Mouse (Mus musculus) right cerebral cortex, adult 18-20 months (tissue): ENCODE results near the gene Arfip1.

Experiments used
- DNase-seq: peaks from one replicate; pipeline ENCODE4 v3.0.0; 2022; ENCODE audit warnings: mixed read lengths

Gene Arfip1

GRCm38 (mm10) chr3:84582023-84582912 lies at the start of gene Arfip1:
TSS of gene Arfip1 (minus strand) at chr3:84582625.
- DNase-seq = peak; percentile 96

- DNase-seq = no peak
Measured at GRCm38 (mm10) chr3:84631586-84631985, 49.2 kb upstream of the Arfip1 start.

GRCm38 (mm10) chr3:84622026-84622425 lies 39.6 kb upstream of the Arfip1 start:
- DNase-seq = no peak

GRCm38 (mm10) chr3:84619725-84620124 lies 37.3 kb upstream of the Arfip1 start:
- DNase-seq = no peak

GRCm38 (mm10) chr3:84619056-84619455 lies 36.6 kb upstream of the Arfip1 start:
- DNase-seq = no peak

- no peak for DNase-seq
Measured at GRCm38 (mm10) chr3:84618627-84619026, 36.2 kb upstream of the Arfip1 start.

- DNase-seq = no peak
Measured at GRCm38 (mm10) chr3:84615856-84616225, 33.4 kb upstream of the Arfip1 start.

GRCm38 (mm10) chr3:84615050-84615855 lies 32.8 kb upstream of the Arfip1 start:
- peak; percentile 45 for DNase-seq

- no peak for DNase-seq
Measured at GRCm38 (mm10) chr3:84610183-84610710, 27.8 kb upstream of the Arfip1 start.

GRCm38 (mm10) chr3:84603212-84603611 lies 20.8 kb upstream of the Arfip1 start:
- DNase-seq = no peak

- no peak for DNase-seq
Measured at GRCm38 (mm10) chr3:84602759-84603158, 20.3 kb upstream of the Arfip1 start.

GRCm38 (mm10) chr3:84601870-84602495 lies 19.6 kb upstream of the Arfip1 start:
- DNase-seq = no peak

- no peak for DNase-seq
Measured at GRCm38 (mm10) chr3:84598756-84599155, 16.3 kb upstream of the Arfip1 start.

GRCm38 (mm10) chr3:84597996-84598734 lies 15.7 kb upstream of the Arfip1 start:
- no peak for DNase-seq

GRCm38 (mm10) chr3:84595677-84596234 lies 13.3 kb upstream of the Arfip1 start:
- no peak for DNase-seq

- peak; percentile 45 for DNase-seq
Measured at GRCm38 (mm10) chr3:84594894-84595676, 12.7 kb upstream of the Arfip1 start.

GRCm38 (mm10) chr3:84593274-84593673 lies 10.8 kb upstream of the Arfip1 start, which contains the start of gene Tigd4:
TSS of gene Tigd4 (plus strand) at chr3:84593574.
- DNase-seq = no peak

GRCm38 (mm10) chr3:84586736-84587135 lies 4.3 kb upstream of the Arfip1 start:
- DNase-seq = no peak

GRCm38 (mm10) chr3:84582913-84583276 lies 470 bp upstream of the Arfip1 start:
- DNase-seq = no peak

GRCm38 (mm10) chr3:84581696-84582022 lies 766 bp downstream of the Arfip1 start:
- DNase-seq = no peak

- DNase-seq = no peak
Measured at GRCm38 (mm10) chr3:84580716-84581115, 1.7 kb downstream of the Arfip1 start.
